Mouse (Mus musculus): Measurements from ENCODE around the gene Fgf11. TPM values are rescaled to one million over a fixed set of nuclear protein-coding genes. Genes with fewer than 3 reads are reported as not detected.

Fgf11 gene
- polyA plus RNA-seq, 1 experiment from 2014 or later, result 2.3 TPM

- peak; percentile 89 for ATAC-seq (ENCODE audit: low read depth)
Measured at GRCm38 (mm10) chr11:69758971-69759721, 42.5 kb downstream of the Fgf11 start.

GRCm38 (mm10) chr11:69758478-69758970 lies 43.1 kb downstream of the Fgf11 start, which contains the start of gene Polr2a:
Gene Polr2a, minus strand, starts transcription at chr11:69758637.
- no peaks in the 10 kb centered on the region for H3K36me3 ChIP-seq (ENCODE audit: control insufficient read depth, insufficient read depth, low read length)
- peak within 1 kb of the TSS; percentile 76 for H3K9ac ChIP-seq (ENCODE audit: low read depth, low read length)
- H3K9me3 ChIP-seq (ENCODE audit: control insufficient read depth, low read length), result no peaks in the 10 kb centered on the region
- DNase-seq (ENCODE audit: low spot score), result peak; percentile 98
- peak within 1 kb of the TSS; percentile 74 for H3K4me2 ChIP-seq (ENCODE audit: low read depth, low read length)
- H3K27me3 ChIP-seq (replicated peaks; ENCODE audit: control insufficient read depth, insufficient read depth, low read length), result no peaks in the 10 kb centered on the region
- H3K4me3 ChIP-seq (ENCODE audit: low read depth, low read length), result peak within 1 kb of the TSS; percentile 50
- under 1% methylated on average over 22 of the region's 36 CpGs for WGBS
- ATAC-seq (ENCODE audit: low read depth), result peak; percentile 95
- H3K4me1 ChIP-seq (ENCODE audit: control insufficient read depth, insufficient read depth, low read length), result peaks cover 34% of the 10 kb centered on the region
- H3K27ac ChIP-seq (replicated peaks; ENCODE audit: low read depth, low read length), result peak within 1 kb of the TSS; percentile 99

More at GRCm38 (mm10) chr11:69758971-69759721, 42.5 kb downstream of the Fgf11 start:
- Histone ChIP-seq H3K9ac (ENCODE audit: low read depth, low read length) (peak overlapping the region; percentile 76), H3K9me3 (ENCODE audit: control insufficient read depth, low read length) (no peaks in the 10 kb centered on the region), H3K4me1 (ENCODE audit: control insufficient read depth, insufficient read depth, low read length) (peaks cover 34% of the 10 kb centered on the region), H3K4me3 (ENCODE audit: low read depth, low read length) (peak overlapping the region; percentile 50), H3K36me3 (ENCODE audit: control insufficient read depth, insufficient read depth, low read length) (no peaks in the 10 kb centered on the region), H3K27me3 (replicated peaks; ENCODE audit: control insufficient read depth, insufficient read depth, low read length) (no peaks in the 10 kb centered on the region), H3K4me2 (ENCODE audit: low read depth, low read length) (peak overlapping the region; percentile 74), H3K27ac (replicated peaks; ENCODE audit: low read depth, low read length) (peak overlapping the region; percentile 99)
- under 1% methylated on average over 35 of the region's 37 CpGs for WGBS
- DNase-seq (ENCODE audit: low spot score), result peak; percentile 98

- ATAC-seq (ENCODE audit: low read depth) (peak; percentile 84), DNase-seq (ENCODE audit: low spot score) (peak; percentile 97)
- peak overlapping the region; percentile 76 for H3K9ac ChIP-seq (ENCODE audit: low read depth, low read length)
- no peaks in the 10 kb centered on the region for H3K9me3 ChIP-seq (ENCODE audit: control insufficient read depth, low read length)
- H3K36me3 ChIP-seq (ENCODE audit: control insufficient read depth, insufficient read depth, low read length), result no peaks in the 10 kb centered on the region
- peak overlapping the region; percentile 50 for H3K4me3 ChIP-seq (ENCODE audit: low read depth, low read length)
- H3K27ac ChIP-seq (replicated peaks; ENCODE audit: low read depth, low read length), result peak overlapping the region; percentile 99
- peaks cover 34% of the 10 kb centered on the region for H3K4me1 ChIP-seq (ENCODE audit: control insufficient read depth, insufficient read depth, low read length)
- no peaks in the 10 kb centered on the region for H3K27me3 ChIP-seq (replicated peaks; ENCODE audit: control insufficient read depth, insufficient read depth, low read length)
- H3K4me2 ChIP-seq (ENCODE audit: low read depth, low read length), result peak overlapping the region; percentile 74
- WGBS, result under 1% methylated on average over 26 of the region's 26 CpGs
Measured at GRCm38 (mm10) chr11:69758090-69758456, 43.6 kb downstream of the Fgf11 start.

- Histone ChIP-seq H3K4me2 (ENCODE audit: low read depth, low read length) (peak overlapping the region; percentile 74), H3K36me3 (ENCODE audit: control insufficient read depth, insufficient read depth, low read length) (no peaks in the 10 kb centered on the region), H3K4me1 (ENCODE audit: control insufficient read depth, insufficient read depth, low read length) (peaks cover 34% of the 10 kb centered on the region), H3K9ac (ENCODE audit: low read depth, low read length) (peak overlapping the region; percentile 76), H3K4me3 (ENCODE audit: low read depth, low read length) (peak overlapping the region; percentile 50), H3K27ac (replicated peaks; ENCODE audit: low read depth, low read length) (peak overlapping the region; percentile 99; the same call in 1 of the 2 replicates), H3K9me3 (ENCODE audit: control insufficient read depth, low read length) (no peaks in the 10 kb centered on the region), H3K27me3 (replicated peaks; ENCODE audit: control insufficient read depth, insufficient read depth, low read length) (no peaks in the 10 kb centered on the region)
- WGBS, result 36% methylated on average over 9 of the region's 9 CpGs
- ATAC-seq (ENCODE audit: low read depth), result no peak
- no peak for DNase-seq (ENCODE audit: low spot score)
Measured at GRCm38 (mm10) chr11:69757303-69758089, 44.2 kb downstream of the Fgf11 start.

GRCm38 (mm10) chr11:69754701-69755100 lies 47.0 kb downstream of the Fgf11 start:
- WGBS, result 54% methylated on average over 3 of the region's 3 CpGs
- peaks cover 25% of the 10 kb centered on the region for H3K4me1 ChIP-seq (ENCODE audit: control insufficient read depth, insufficient read depth, low read length)
- peak overlapping the region; percentile 46; the same call in 1 of the 2 replicates for H3K4me2 ChIP-seq (ENCODE audit: low read depth, low read length)
- peak; percentile 86 for DNase-seq (ENCODE audit: low spot score)
- H3K27me3 ChIP-seq (replicated peaks; ENCODE audit: control insufficient read depth, insufficient read depth, low read length), result no peaks in the 10 kb centered on the region
- no peak for ATAC-seq (ENCODE audit: low read depth)
- H3K4me3 ChIP-seq (ENCODE audit: low read depth, low read length), result no peak overlapping the region
- no peaks in the 10 kb centered on the region for H3K9me3 ChIP-seq (ENCODE audit: control insufficient read depth, low read length)
- H3K36me3 ChIP-seq (ENCODE audit: control insufficient read depth, insufficient read depth, low read length), result no peaks in the 10 kb centered on the region
- H3K27ac ChIP-seq (replicated peaks; ENCODE audit: low read depth, low read length), result no peak overlapping the region
- H3K9ac ChIP-seq (ENCODE audit: low read depth, low read length), result no peak overlapping the region

- ATAC-seq (ENCODE audit: low read depth), result no peak
- Histone ChIP-seq H3K4me3 (ENCODE audit: low read depth, low read length) (no peak overlapping the region), H3K27ac (replicated peaks; ENCODE audit: low read depth, low read length) (no peak overlapping the region), H3K27me3 (replicated peaks; ENCODE audit: control insufficient read depth, insufficient read depth, low read length) (no peaks in the 10 kb centered on the region), H3K4me2 (ENCODE audit: low read depth, low read length) (0 out of 2 replicates have a peak overlapping the region, but pooled peaks have one; percentile 46), H3K9ac (ENCODE audit: low read depth, low read length) (no peak overlapping the region), H3K36me3 (ENCODE audit: control insufficient read depth, insufficient read depth, low read length) (no peaks in the 10 kb centered on the region), H3K9me3 (ENCODE audit: control insufficient read depth, low read length) (no peaks in the 10 kb centered on the region), H3K4me1 (ENCODE audit: control insufficient read depth, insufficient read depth, low read length) (peaks cover 23% of the 10 kb centered on the region)
- WGBS, result 88% methylated on average over 5 of the region's 5 CpGs
- no peak for DNase-seq (ENCODE audit: low spot score)
Measured at GRCm38 (mm10) chr11:69754233-69754632, 47.4 kb downstream of the Fgf11 start.

GRCm38 (mm10) chr11:69752686-69753085 lies 49.0 kb downstream of the Fgf11 start:
- H3K36me3 ChIP-seq (ENCODE audit: control insufficient read depth, insufficient read depth, low read length), result peaks cover 8% of the 10 kb centered on the region
- H3K9ac ChIP-seq (ENCODE audit: low read depth, low read length), result no peak overlapping the region
- no peaks in the 10 kb centered on the region for H3K27me3 ChIP-seq (replicated peaks; ENCODE audit: control insufficient read depth, insufficient read depth, low read length)
- no peak for DNase-seq (ENCODE audit: low spot score)
- no peak overlapping the region for H3K4me3 ChIP-seq (ENCODE audit: low read depth, low read length)
- no peak for ATAC-seq (ENCODE audit: low read depth)
- H3K4me2 ChIP-seq (ENCODE audit: low read depth, low read length), result no peak overlapping the region
- peaks cover 23% of the 10 kb centered on the region for H3K4me1 ChIP-seq (ENCODE audit: control insufficient read depth, insufficient read depth, low read length)
- no peak overlapping the region for H3K27ac ChIP-seq (replicated peaks; ENCODE audit: low read depth, low read length)
- H3K9me3 ChIP-seq (ENCODE audit: control insufficient read depth, low read length), result no peaks in the 10 kb centered on the region

- 81% methylated on average over 3 of the region's 3 CpGs for WGBS
- no peaks in the 10 kb centered on the region for H3K9me3 ChIP-seq (ENCODE audit: control insufficient read depth, low read length)
- H3K27ac ChIP-seq (replicated peaks; ENCODE audit: low read depth, low read length), result no peak overlapping the region
- H3K4me2 ChIP-seq (ENCODE audit: low read depth, low read length), result no peak overlapping the region
- no peak overlapping the region for H3K4me3 ChIP-seq (ENCODE audit: low read depth, low read length)
- DNase-seq (ENCODE audit: low spot score) (no peak), ATAC-seq (ENCODE audit: low read depth) (no peak)
- H3K36me3 ChIP-seq (ENCODE audit: control insufficient read depth, insufficient read depth, low read length), result peaks cover 18% of the 10 kb centered on the region
- H3K27me3 ChIP-seq (replicated peaks; ENCODE audit: control insufficient read depth, insufficient read depth, low read length), result no peaks in the 10 kb centered on the region
- H3K9ac ChIP-seq (ENCODE audit: low read depth, low read length), result no peak overlapping the region
- peaks cover 14% of the 10 kb centered on the region for H3K4me1 ChIP-seq (ENCODE audit: control insufficient read depth, insufficient read depth, low read length)
Measured at GRCm38 (mm10) chr11:69751635-69752034, 50.0 kb downstream of the Fgf11 start.
